Mouse (Mus musculus): ENCODE results near the gene Rnf222. TPM values are rescaled to one million over a fixed set of nuclear protein-coding genes. Genes with fewer than 3 reads are reported as not detected.
A peak's percentile ranks its signal among the peaks of the same experiment; 100 is the strongest.
"Not testable (repeated sequence)": the region's sequence is repeated elsewhere in the genome, so short reads cannot be mapped to it uniquely, and the experiment has no call there.

Rnf222 gene
- polyA plus RNA-seq, 2 experiments from 2014 or later = not detected

GRCm38 (mm10) chr11:68914566-68914965, 26.2 kb downstream of the Rnf222 start:
- no peak for ATAC-seq

DNA sequence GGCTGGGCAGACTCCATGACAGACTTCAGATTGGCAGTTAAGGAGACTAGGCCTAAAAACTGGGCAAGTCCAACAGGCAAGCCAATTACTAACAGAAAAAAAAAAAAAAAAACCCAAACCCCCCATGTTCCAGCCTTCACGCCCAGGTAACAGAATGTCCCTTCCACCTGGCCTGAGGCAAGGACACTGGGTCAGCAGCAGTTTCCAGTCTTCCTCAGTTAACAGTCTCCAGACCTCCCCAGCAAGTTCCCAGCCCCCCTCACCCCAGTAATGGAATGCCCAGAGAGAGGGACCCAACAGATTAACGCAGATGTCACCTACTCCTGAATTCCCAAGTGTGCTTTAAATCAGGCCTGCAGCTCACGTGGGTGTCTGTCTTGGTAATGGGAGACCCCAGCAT, 34.8 kb downstream of the Rnf222 start:
- ATAC-seq = no peak

GRCm38 (mm10) chr11:68924749-68925148, 36.4 kb downstream of the Rnf222 start:
- ATAC-seq = no peak

DNA sequence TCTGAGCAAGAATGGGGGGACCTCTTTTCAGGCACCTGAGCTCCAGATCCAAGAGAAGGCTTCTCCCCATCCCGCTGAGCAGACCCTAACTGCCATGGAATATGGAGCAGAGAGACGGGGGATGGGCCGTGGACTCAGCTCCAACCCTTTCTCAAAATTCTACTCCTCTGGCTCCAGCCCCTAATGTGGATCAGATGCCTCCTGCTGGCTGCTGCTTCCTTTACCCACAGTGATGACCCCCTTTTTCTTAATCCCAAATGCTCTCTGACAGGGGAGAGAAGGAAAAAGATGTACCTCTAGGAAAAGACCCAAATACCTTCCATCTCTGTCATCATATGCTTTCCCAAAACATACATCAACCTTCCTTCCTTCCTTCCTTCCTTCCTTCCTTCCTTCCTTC, 38.6 kb downstream of the Rnf222 start, which contains the start of gene Odf4:
TSS of gene Odf4 (minus strand) at position 101 of the 400 bp plus-strand sequence.
- no peak for ATAC-seq

DNA sequence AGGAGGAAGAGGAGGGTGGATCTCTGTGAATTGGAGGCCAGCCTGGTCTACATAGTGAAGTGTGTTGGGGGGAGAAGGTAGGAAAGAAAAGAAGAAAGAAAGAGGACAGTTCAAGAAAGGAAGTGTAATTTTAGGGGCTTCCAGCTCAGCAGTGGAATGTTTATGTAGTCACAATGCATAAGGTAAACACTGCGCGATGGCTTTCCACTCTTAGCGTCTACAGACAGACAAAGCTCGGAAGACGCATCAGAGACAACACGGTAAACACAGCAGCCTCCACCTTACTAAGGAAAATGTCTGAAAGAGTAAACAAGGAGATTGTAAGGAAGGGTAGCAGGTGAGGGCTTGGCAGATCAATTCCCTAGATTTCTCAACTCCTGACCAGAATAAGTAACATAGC, 41.6 kb downstream of the Rnf222 start:
- no peak for ATAC-seq

DNA sequence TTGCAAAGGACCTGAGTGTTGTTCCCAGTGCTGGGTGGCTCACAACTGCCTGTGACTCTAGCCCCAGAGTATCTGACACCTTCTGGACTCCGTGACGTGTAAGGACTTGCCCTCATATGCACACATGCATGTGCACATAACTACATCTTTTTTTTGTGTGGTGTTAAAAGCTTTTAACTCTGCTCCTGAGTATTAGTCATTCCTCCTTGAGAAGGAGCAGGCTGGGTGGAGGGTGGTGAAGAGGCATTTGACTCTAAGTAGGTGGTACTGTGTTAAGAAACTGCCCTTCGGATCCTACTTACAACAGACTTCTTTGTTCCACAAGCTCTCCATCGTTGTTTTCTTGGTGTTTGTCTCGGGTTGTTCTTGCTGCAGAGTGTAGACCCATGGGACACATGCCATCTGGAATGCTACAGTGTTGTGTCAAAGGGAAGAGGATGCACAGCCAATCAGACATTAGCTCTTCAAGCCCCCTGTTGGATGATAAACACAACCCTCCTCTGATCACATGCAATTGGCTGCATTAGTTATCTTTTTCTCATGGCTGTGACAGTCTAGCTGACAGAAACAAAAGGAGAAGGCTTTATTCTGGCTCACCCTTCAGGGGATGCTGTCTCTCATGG, 45.6 kb downstream of the Rnf222 start:
- ATAC-seq = no peak

GRCm38 (mm10) chr11:68936951-68937350, 48.6 kb downstream of the Rnf222 start:
- ATAC-seq = not testable (repeated sequence)

DNA sequence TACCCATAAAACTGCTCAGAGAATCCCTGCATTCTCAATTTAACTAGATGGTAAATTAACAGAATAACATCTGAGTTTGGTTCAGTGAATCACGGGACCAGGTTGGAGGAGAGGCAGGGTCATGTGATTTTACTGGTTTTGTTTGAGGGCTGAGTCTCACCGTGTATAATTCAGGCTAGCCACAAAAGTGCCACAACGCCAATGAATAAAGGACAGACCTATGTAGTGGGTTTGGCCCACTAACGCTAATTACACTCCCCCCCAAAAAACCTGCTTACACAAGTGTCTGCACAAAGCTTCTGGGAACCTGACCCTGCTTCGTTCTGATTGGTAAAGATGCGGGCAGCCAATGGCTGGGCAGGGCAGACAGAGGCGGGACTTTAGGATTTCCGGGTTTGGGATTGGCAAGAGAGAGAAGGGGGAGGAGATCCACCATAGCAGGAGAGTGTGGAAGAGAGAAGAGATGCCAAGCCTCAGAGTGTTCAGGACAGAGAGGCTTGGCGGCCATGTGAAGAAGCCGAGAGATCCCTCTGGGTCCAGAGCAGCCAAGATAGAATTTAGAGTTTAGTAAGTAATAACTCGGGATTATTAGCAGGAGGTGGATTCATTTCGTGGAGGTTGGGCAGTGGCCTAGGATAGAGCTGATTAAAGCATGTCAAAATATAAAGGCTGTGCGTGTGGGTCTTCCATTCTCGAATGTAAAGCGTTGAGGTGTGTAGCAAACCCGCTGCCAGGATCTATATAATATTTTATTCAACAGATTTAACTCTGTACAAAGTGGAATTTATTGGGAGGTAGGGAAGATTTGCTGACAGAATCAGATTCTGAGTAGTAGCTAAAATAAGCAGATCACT, 51.3 kb downstream of the Rnf222 start:
- ATAC-seq = peak; percentile 100

- ATAC-seq = no peak
These were observed 52.2 kb downstream of the Rnf222 start for GRCm38 (mm10) chr11:68940516-68940915.

DNA sequence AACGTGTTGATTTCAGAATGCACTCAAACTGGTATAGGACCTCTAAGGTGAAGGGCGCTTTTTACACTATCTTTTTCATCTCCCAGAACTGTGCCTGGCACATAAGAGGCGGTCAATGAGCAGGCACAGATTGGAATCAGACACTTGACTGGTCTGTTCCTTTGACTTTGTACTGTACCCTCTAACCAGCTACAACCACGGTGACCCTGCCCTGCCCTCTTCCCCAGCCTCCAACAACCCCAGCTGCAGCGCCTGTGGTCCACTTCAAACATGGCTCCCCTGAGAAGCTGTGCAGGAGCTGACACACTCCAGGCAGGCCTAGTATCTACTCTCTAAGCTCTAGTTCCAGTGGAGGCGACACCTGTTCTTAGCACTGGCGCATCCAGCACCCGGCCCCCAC, 54.4 kb downstream of the Rnf222 start:
- no peak for ATAC-seq

- ATAC-seq = no peak
These were observed 56.9 kb downstream of the Rnf222 start for GRCm38 (mm10) chr11:68945245-68945644.

Other genes with a start within 250 kb of the Rnf222 start
- gene Myh10, start 197.0 kb upstream of the Rnf222 start, polyA plus RNA-seq (2017; shearing (Covaris generic)) = 1 to 10 TPM; 3.0 to 3.3 TPM
- 10 to 100 TPM; 31.4 to 37.2 TPM for gene Ndel1, start 16.7 kb upstream of the Rnf222 start, polyA plus RNA-seq (2017; shearing (Covaris generic))
- 1,000 to 10,000 TPM; 2,145 to 2,203 TPM for gene Rpl26, start 13.0 kb downstream of the Rnf222 start, polyA plus RNA-seq (2017; shearing (Covaris generic))
- gene Odf4, start 38.5 kb downstream of the Rnf222 start, polyA plus RNA-seq (2017; shearing (Covaris generic)) = not detected
- under 1 TPM; 0.10 to 0.28 TPM for gene Arhgef15, start 68.9 kb downstream of the Rnf222 start, polyA plus RNA-seq (2017; shearing (Covaris generic))
- gene Slc25a35, start 79.6 kb downstream of the Rnf222 start, polyA plus RNA-seq (2017; shearing (Covaris generic)) = 1 to 10 TPM; 7.2 to 7.6 TPM
- 10 to 100 TPM; 42.2 to 48.3 TPM for gene Rangrf, start 86.6 kb downstream of the Rnf222 start, polyA plus RNA-seq (2017; shearing (Covaris generic))
- gene Pfas, start 119.9 kb downstream of the Rnf222 start, polyA plus RNA-seq (2017; shearing (Covaris generic)) = 10 to 100 TPM; 20.4 to 26.3 TPM
- 10 to 100 TPM in 1 of 2 experiments, 1 to 10 TPM in 1; 8.7 to 14.6 TPM for gene Ctc1, start 127.4 kb downstream of the Rnf222 start, polyA plus RNA-seq (2017; shearing (Covaris generic))
- gene Aurkb, start 157.1 kb downstream of the Rnf222 start, polyA plus RNA-seq (2017; shearing (Covaris generic)) = 10 to 100 TPM; 24.3 to 33.5 TPM
- gene Borcs6, start 171.2 kb downstream of the Rnf222 start, polyA plus RNA-seq (2017; shearing (Covaris generic)) = 1 to 10 TPM; 2.1 to 2.4 TPM
- 1 to 10 TPM; 4.4 to 7.1 TPM for gene Tmem107, start 182.3 kb downstream of the Rnf222 start, polyA plus RNA-seq (2017; shearing (Covaris generic))
- 10 to 100 TPM; 27.6 to 27.9 TPM for gene Vamp2, start 199.9 kb downstream of the Rnf222 start, polyA plus RNA-seq (2017; shearing (Covaris generic))
- 1 to 10 TPM; 4.5 to 6.7 TPM for gene Per1, start 206.7 kb downstream of the Rnf222 start, polyA plus RNA-seq (2017; shearing (Covaris generic))
- not detected for gene Hes7, start 231.9 kb downstream of the Rnf222 start, polyA plus RNA-seq (2017; shearing (Covaris generic))
- gene 9130213A22Rik, start 234.0 kb downstream of the Rnf222 start, polyA plus RNA-seq (2017; shearing (Covaris generic)) = not detected
- under 1 TPM in 1 of 2 experiments, not detected in 1; 0.09 TPM for gene Aloxe3, start 237.3 kb downstream of the Rnf222 start, polyA plus RNA-seq (2017; shearing (Covaris generic))

All from activated CD4-positive, CD25-positive, alpha-beta regulatory T cell, adult 4 months (primary cell).